Mouse (Mus musculus) brain, embryonic 14.5 days (tissue): ENCODE measurements around the gene Rprd2.

Experiments used
- CTCF ChIP-seq: fragments of 200-500 bp; IDR thresholded peaks from 2 replicates; pipeline ENCODE4 v1.5.1; 2012; ENCODE audit warnings: inconsistent platforms, mild to moderate bottlenecking, moderate library complexity, borderline replicate concordance; ENCODE audit not compliant: insufficient read depth, insufficient read length; ENCODE audit errors: extremely low read depth
- POLR2A ChIP-seq: fragments of 200-500 bp; IDR thresholded peaks from 2 replicates; pipeline ENCODE4 v1.6.1; 2012; ENCODE audit warnings: mild to moderate bottlenecking, inconsistent platforms, borderline replicate concordance; ENCODE audit not compliant: poor library complexity, insufficient read depth, insufficient read length, severe bottlenecking; ENCODE audit errors: extremely low read depth

GRCm38 (mm10) chr3:95818571-95819288 lies at the start of gene Rprd2:
- TF ChIP-seq CTCF (no peak), POLR2A (peak; percentile 93)
